Mouse (Mus musculus): Measurements from ENCODE around the gene Gm28053.

Gene Gm28053

DNA sequence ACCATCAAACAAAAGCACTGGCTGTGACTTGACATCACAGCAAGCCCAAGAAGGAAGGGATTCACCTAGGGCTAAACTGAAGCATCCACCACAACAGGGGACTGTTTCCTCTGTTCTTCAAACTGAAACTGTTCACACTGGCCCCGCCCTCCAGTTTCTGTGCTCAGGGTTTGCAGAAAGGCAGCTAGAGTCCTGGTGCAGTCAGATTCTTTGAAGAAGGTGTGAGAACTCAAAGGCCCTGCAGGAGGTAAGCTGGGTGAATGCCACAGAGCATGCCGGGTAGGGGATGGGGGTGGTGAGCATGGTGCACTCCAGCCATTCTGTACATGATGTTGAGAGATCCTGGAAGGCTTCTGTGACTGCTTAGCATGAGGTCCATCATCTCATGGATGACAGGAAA, at the start of gene Gm28053, which contains the start of gene Gimap7:
Gene Gm28053, plus strand, starts transcription at position 153 of the 400 bp plus-strand sequence.
Gene Gimap7, plus strand, starts transcription at position 167 of the 400 bp plus-strand sequence.
- in situ Hi-C loops (cut with MboI, MseI): loop anchor here in 1 of 2 experiments (10.0 to 25.0 kb wide), 2 partner anchors 956 to 1034 kb away; no protein-coding TSS in a partner anchor

DNA sequence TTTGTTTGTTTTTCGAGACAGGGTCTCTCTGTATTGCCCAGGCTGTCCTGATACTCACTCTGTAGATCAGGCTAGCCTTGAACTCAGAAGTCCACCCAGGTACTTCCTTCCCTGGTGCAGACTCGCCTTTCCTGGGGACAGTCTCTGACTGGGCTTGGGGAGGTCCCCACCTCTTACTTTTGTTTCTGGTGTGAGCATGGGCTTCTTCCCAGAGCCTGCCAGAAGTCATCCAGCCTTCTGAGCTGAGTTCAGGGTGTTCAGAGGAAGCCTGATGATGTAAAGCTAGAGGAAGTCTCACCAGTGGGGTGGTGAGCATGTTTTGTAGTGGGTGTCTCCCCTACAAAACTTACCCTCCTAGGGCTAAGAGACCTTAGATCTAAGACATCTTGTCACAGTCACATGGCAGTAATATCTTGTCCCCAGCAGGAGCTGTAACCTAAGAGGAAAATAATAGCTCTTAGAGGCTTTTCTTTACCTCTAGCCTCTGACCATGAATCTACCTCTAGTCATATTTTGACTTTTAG, 48.9 kb upstream of the Gm28053 start:
- in situ Hi-C loops (cut with MboI, MseI): loop anchor here in 1 of 2 experiments (10.0 kb wide), 1 partner anchor 985 kb away; no protein-coding TSS in a partner anchor

DNA sequence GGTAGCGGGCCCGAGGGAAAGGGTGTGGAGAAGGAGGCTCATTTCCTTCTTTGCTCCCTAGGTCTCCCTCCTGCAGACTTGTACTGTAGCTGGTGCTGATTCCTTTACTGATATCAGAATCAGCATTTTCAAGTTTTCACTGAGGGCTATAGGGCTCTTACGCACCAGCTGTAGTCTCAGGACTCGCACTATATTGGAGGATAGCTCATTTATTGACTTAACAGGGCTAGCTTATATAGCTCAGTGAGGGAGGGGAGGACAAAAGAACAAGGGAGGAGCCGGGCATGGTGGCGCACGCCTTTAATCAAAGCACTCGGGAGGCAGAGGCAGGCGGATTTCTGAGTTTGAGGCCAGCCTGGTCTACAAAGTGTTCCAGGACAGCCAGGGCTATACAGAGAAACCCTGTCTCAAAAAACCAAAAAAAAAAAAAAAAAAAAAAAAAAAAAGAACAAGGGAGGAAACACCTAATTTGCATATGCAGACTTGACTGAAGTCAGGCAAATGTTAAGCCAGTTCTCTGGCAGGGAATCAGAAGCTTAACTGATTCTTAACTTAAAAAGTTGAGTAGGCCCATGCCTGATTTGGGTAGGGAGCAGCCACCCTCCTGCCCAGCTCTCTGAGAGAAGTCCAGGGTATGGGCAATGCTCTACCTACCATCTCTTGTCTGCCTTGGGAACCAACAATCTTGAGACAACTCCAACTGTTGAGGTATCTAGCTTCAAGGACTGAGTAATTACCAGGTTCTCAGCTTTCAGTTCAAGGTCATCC, 43.9 kb upstream of the Gm28053 start:
- in situ Hi-C loops (cut with MboI, MseI): loop anchor here (10.0 kb wide), 3 partner anchors 930 to 1710 kb away; no protein-coding TSS in a partner anchor

DNA sequence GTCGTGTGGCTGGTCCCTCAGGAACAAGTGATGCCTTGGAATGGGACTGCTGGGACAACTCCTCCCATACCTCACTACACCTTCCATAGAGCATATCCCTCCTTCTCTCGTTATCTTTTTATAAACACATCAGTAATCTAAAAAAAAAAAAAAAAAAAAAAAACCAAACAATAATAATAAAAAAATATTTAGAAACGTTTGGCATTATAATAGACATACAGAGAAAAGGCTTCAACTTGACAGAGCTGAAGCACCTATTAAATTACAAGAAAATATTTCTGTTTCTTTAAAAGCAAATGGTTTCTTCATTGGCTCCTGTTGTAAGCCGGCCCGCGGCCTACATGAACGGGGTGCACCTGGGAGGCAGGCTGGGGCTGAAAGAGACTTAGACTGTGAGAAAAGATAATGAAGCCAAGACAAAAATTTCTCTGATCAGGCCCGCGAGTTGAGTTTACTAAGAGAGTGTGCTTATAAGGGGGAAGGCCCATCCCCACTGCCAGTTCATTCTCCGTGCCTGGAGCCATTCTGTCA, 42.9 kb upstream of the Gm28053 start:
- in situ Hi-C loops (cut with MboI, MseI): loop anchor here (10.0 kb wide), 3 partner anchors 931 to 1709 kb away; no protein-coding TSS in a partner anchor

DNA sequence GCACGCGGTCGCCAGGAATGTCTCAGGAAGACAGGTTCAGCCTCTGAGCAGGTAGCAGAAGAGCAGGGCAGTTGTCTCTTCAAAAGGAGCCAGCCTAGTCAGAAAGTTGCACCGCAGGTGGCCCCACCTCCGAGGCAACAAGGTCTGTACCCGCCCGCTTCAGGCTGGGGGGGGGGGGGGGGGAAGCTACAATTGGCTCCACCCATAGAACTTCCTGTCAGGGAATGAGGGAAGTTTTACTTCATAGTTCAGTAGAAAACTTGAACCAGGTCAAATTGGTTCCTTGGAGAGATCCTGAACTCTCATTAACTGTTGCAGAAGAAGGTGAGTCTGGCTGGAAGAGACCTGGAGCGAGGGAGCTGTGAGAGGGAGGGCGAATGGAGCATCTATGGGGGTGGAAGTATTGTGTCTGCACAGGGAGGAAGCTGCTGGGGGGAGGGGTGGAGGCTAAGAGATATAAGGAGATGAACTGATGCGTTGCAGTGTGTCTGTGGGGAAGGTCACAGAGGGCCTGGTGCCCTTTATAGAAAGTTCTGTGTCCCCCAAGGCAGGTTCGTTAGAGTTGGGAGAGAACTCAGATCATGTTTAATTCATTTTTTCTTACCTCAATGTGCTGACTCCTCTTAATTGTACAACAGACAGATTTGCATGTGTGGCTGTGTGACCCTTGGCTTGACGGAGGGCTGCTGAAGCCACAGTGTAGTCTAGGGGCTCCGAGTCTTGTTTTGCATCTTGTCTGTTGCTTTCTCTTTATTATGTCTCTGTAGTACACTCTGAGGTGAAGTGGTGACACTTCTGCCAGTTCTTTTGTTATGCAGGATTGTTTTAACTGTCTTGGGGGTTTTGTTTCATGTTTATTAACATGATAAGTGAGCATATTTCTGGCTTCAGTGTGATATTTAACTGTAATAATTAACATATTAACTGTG, 42.2 kb upstream of the Gm28053 start, which contains the start of gene Gimap9:
Gene Gimap9, plus strand, starts transcription at position 199 of the 929 bp plus-strand sequence.
- in situ Hi-C loops (cut with MboI, MseI): loop anchor here (10.0 kb wide), 3 partner anchors 931 to 1709 kb away; no protein-coding TSS in a partner anchor

DNA sequence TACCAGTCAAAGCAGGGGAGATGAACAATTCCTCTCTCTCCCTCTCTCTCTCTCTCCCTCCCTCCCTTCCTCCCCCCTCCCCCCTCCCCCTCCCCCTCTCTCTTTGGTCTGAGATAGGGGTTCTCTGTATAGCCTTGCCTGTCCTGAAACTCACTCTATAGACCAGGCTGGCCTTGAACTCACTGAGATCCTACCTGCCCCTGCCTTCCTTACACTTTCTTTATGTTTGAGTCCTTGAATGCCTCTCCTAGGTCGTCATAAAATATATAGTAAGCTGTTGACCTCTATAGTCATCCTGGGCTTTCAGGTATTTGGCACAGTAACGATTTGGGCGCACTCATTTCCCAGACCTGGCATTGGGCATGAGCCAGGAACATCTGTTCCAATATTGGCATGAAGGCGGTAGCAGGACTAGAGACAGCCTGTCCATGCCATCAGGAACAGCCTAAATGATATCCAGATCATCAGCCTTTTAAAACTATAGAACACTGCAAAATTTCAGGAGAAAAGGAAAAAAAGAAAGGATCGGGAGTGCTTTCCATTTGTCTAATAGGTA, 41.5 kb upstream of the Gm28053 start:
- in situ Hi-C loops (cut with MboI, MseI): loop anchor here (10.0 kb wide), 3 partner anchors 932 to 1708 kb away; no protein-coding TSS in a partner anchor

DNA sequence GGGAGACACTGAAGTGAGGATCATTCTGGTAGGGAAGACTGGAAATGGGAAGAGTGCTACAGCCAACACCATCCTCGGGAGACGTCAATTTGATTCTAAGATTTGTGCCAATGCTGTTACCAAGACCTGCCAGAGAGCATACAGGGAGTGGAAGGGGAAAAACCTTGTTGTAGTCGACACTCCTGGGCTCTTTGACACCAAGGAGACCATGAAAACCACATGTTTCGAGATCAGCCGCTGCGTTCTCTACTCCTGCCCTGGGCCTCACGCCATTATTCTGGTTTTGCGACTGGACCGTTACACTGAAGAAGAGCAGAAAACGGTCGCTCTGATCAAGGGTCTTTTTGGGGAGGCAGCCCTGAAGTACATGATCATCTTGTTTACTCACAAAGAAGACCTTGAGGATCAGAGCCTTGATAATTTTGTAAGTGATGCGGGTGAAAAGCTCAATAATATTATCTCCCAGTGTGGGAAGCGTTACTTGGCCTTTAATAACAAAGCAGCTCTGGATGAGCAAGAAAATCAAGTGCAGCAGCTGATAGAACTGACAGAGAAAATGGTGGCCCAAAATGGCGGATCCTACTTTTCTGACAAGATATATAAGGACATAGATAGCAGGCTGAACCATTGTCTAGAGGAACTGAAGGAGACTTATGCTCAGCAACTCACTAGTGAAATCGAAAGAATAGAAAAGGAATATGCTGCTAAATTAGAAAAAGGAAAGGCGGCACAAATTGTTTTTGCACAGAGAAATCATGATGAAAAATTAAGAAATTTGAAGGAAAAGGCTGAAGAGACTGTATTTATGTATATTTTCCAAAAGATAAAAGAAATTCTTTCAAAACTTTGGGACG, 40.7 kb upstream of the Gm28053 start:
- in situ Hi-C loops (cut with MboI, MseI): loop anchor here (10.0 kb wide), 3 partner anchors 933 to 1707 kb away; no protein-coding TSS in a partner anchor

DNA sequence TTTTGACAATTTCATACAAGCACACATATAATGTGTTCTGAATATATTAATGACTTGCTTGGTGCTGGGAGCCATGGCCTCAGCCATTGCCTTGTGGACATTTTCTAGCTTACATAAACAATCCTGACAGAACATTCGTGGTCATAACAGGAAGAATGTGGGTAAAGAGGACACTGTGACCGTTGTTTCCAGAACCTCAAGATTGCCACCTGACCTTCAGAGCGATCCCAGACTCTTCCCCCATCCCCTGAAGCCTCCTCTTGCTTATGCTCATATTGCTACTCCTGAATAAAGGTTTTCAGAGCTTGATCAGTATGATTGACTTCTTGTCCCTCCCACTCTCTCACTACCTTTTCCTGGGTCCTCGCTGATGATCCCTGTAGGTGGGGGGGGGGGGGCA, 40.0 kb upstream of the Gm28053 start:
- in situ Hi-C loops (cut with MboI, MseI): loop anchor here (10.0 kb wide), 3 partner anchors 934 to 1706 kb away; no protein-coding TSS in a partner anchor

DNA sequence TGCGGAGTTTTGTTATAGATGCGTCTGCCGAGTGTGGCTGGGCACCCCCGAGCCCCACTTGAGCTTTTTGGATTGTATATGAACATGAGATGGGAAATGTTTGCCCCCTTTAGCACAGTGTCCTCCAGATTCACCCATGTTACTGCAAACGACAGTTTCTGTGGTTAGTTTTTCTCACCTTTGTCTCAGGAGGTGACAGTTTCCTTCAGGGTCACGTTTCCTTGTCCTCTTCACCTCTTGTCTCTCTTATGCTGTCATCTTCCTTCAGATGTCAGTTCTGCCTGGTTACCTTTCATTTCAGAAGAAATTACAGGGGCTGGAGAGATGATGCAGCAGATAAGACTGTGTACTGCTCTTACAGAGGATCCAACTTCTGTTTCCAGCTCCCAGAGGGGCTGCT, 38.7 kb upstream of the Gm28053 start:
- in situ Hi-C loops (cut with MboI, MseI): loop anchor here (10.0 kb wide), 4 partner anchors 65 to 1705 kb away; partner anchors contain the start of gene Gimap5 (in 1 of the 2)

DNA sequence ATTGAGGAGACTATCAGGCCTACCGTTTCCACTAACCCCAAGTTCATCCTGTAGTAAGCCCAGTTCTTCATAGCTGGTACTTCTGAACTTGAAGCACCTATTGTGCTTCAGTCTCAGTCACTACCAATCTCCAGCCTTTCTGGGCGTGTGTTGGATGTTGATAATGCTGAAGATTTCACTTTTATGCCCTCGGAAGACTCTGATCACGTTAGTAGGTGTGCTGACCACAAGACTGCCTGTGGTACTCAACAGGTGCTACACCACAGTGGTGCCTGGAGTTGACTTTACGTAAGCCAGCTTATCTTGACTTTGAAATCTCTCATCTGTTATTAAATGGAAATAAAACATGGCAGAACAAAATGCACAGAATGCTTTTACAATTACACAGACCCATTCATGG, 38.0 kb upstream of the Gm28053 start:
- in situ Hi-C loops (cut with MboI, MseI): loop anchor here in 1 of 2 experiments (10.0 kb wide), 1 partner anchor 64 kb away; the partner anchor contains the start of gene Gimap5

DNA sequence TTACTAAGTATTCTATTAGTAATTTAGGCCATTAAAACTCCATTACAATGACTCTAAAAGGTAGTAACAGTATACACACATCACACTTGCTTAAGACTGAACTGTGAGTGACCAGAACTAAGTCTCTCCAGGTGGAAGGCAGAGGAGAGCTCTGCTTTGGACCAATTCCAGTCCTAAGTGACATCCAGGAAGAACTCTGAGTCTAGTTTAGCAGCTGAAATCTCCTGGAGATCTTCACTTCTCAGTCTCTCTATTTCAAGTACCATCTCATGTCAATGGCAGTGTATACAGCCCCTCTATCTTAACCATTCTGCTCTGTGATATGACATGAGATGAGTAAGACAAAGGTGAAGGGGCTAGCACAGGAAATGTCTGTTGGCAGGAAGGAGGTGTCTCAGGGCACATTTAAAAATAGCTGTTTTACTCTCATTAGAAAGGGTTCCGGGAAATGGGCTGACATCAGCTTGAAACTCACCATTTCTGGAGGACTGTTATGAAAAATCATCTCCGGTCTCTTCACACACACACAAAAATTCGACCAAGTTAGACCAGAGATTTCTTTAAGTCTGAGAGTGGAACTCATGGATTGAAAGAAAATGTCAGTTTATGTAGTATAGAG, 36.8 kb upstream of the Gm28053 start:
- in situ Hi-C loops (cut with MboI, MseI): loop anchor here in 1 of 2 experiments (10.0 kb wide), 1 partner anchor 63 kb away; the partner anchor contains the start of gene Gimap5

DNA sequence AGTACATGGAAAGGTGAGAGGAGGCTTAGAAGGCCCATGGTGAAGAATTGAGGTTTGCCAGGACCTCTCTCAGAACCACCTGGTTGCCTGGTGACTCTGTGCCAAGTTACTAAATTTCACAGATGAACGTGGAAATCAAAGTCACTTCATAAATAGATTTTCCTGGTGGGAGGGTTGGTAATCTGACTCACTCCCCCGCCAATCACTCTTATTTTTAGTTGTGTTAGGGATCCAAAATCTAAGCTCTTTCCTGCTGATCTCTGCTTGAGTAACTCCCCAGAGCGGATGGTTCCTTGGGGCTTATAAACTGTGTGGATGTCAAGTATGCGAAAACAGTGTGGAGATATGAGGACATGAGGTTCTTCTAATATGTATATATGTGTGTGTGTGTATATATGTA, 36.1 kb upstream of the Gm28053 start:
- in situ Hi-C loops (cut with MboI, MseI): loop anchor here in 1 of 2 experiments (10.0 kb wide), 1 partner anchor 63 kb away; the partner anchor contains the start of gene Gimap5

DNA sequence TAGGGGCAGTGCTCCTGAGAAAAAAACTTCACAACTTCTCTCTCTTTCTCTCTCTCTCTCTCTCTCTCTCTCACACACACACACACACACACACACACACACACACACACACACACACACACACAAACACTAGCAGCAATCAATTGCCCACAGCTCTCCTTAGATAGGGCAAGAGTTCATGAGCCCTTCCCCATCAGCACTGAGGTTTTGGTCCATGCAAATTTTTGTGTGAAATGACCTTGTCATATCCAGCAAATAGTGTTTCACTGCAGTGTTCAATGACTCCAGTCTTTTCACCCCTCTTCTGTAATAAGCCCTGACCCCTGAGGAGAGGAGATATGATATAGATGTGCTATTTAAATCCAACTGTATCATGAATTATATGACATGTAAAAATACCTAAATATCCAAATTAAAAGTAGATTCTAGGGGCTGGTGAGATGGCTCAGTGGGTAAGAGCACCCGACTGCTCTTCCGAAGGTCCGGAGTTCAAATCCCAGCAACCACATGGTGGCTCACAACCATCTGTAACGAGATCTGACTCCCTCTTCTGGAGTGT, 35.1 kb upstream of the Gm28053 start:
- in situ Hi-C loops (cut with MboI, MseI): loop anchor here in 1 of 2 experiments (10.0 kb wide), 1 partner anchor 61 kb away; the partner anchor contains the start of gene Gimap5

DNA sequence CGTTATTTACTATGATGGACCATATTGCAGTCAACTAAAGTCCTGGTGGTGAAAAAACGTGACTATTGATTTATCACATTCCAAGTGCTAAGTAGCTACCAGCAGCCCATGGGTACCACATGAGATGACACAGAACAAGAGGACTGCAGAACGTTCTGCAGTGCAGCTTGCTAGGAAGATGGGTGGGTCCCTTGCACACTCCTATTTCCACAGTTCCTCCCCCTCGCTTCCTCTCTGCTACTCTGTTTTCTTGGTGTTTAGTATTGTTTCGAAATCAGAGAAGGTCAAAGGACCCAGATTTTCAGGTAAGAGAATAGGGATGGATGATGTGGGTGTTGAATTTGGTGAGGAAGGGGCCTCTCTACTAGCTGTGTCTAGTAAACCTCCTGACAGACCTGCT, 34.1 kb upstream of the Gm28053 start, which contains the start of gene Gimap4:
Gene Gimap4, plus strand, starts transcription at position 231 of the 400 bp plus-strand sequence.
- in situ Hi-C loops (cut with MboI, MseI): loop anchor here in 1 of 2 experiments (10.0 kb wide), 1 partner anchor 60 kb away; the partner anchor contains the start of gene Gimap5

DNA sequence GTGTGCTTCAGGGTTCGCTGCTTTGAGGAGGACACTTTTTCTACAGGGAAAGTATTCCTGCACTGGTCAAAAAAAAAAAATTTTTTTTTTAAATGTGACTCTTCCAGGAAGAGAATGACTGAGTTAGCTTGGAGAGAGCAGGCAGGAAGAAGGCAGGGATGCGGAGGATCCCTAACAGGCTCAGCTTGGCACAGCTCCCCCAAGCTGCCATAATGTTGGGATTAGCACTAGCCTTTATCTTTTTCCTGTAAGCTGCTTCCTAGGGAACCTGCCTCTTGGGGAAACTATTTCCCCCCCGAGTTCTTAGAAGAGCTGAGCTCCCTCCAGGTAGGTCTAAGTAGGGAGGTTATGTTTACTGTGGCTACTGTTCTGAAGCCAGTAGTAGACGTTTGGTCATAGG, 33.6 kb upstream of the Gm28053 start:
- in situ Hi-C loops (cut with MboI, MseI): loop anchor here in 1 of 2 experiments (10.0 kb wide), 1 partner anchor 60 kb away; the partner anchor contains the start of gene Gimap5

DNA sequence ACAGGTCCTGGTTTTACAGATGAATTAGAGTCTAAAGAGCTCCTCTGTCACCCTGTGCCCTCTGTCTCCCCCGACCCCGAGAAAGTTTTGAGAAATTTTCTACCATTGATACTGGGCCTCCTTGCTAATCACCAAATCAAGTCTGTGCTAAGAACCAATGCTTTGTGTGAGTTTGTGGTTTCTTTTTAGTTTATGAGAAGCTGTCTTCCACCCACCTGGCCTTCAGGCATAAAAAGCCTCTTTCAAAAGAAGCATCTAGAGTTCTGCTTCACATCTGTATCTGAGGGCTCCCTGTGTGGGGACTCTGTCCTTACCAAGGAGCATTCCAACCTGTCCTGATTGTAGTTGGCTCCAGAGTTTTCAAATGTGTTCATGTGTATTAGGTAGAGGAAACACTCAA, 33.2 kb upstream of the Gm28053 start:
- in situ Hi-C loops (cut with MboI, MseI): loop anchor here in 1 of 2 experiments (10.0 kb wide), 1 partner anchor 60 kb away; the partner anchor contains the start of gene Gimap5

DNA sequence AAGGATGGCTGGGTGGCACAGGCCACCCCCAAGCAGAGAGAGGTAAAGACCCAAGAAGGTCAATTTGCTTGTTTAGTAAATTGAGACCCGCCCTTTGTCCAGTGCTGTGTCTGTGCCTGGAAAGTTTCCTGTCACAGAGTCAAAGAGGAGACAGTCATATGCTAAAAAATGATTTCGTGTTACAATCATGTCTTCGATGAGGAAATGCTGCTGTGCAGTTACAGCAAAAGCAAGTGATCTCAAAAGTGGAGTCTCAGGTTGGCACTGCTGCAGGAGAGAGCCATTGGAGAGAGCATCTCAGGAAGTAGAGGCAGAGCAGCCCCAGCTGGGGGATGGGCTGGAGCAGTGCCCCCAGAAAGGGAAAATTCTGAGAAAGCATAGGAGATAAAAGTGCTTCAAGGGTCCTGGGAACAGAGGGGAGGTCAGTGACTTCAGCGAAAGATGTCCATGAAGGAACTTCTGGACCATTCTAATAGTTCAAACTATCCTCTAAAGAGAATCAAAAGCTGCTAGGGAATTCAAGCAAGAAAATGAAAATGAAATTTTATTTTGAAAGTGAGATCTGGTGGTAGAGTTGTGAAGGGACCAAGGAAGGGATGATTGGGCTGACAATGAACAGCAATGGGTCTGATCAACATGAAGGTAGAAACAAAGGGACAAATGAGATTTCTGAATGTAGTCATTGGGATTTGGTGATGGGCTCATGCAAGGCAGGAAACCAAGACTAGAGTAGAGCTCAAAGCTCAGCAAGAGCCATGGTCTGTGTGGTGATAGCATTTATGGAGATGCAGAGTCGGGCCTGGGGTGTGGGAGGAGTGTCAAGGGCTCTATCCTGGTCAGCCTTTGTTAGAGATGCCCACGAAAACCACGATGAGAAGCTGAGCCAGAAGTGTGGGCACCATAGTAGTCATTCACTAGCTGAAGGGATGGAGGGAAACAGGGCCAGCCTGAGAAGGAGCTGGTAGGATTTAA, 32.4 kb upstream of the Gm28053 start:
- in situ Hi-C loops (cut with MboI, MseI): loop anchor here in 1 of 2 experiments (10.0 kb wide), 1 partner anchor 59 kb away; the partner anchor contains the start of gene Gimap5

Data from T-helper 17 cell (primary cell).